Mouse (Mus musculus) liver, adult 2 months (tissue): ENCODE measurements at regions not wholly inside any gene's neighbourhood (a gene's known extent, or its start where the extent isn't known, plus 50 kb on each side); places are given as distances from the start of the nearest gene placed in this dataset.

Source experiments
- CTCF ChIP-seq: fragments of 200-500 bp; IDR thresholded peaks from 2 replicates; pipeline ENCODE4 v1.5.1; 2011; ENCODE audit warnings: low read depth, low read length, control low read depth
- POLR2A ChIP-seq: fragments of 200-500 bp; IDR thresholded peaks from 2 replicates; pipeline ENCODE4 v1.6.1; 2011; ENCODE audit warnings: low read length, control low read depth; ENCODE audit not compliant: insufficient read depth; ENCODE audit errors: extremely low read depth

GRCm38 (mm10) chr10:110858407-110858920 lies 61.1 kb upstream of the Csrp2 start:
- TF ChIP-seq CTCF: no peak
- TF ChIP-seq POLR2A: no peak
